Mouse (Mus musculus) spleen, adult 2 months (tissue): ENCODE results near the gene Mrtfb.

Source experiments
- CTCF ChIP-seq: fragments of 200-500 bp; IDR thresholded peaks from 2 replicates; pipeline ENCODE4 v1.5.1; 2011; ENCODE audit warnings: mild to moderate bottlenecking, inconsistent platforms; ENCODE audit not compliant: insufficient read depth, insufficient read length, insufficient replicate concordance; ENCODE audit errors: extremely low read depth
- POLR2A ChIP-seq: fragments of 200-500 bp; IDR thresholded peaks from 2 replicates; pipeline ENCODE4 v1.6.1; 2011; ENCODE audit warnings: low read depth, low read length, inconsistent platforms

DNA sequence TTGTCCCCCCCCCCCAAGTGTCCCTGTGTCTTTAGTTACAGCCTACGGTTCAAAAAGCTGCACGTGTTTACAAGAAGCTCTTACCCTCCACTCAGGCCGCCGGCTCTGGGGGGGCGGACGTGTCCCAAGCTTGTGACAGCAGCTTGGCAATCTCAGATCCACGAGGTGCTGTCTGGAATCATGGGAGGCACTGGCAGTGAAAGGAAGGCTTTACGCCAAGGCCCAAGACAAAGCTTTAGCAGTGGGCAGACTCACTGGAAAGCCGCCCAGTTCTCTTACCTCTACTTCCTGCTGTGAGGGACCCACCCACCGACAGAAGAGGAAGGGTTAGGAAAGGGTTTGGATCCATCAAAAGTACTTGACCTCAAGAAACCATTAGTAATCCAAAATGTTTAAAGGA lies 160.2 kb downstream of the Mrtfb start:
- TF ChIP-seq CTCF (no peak), POLR2A (no peak)
